Mouse (Mus musculus) heart, postnatal 25 days (tissue): ENCODE results near the gene Lancl2. TPM values are rescaled to one million over a fixed set of nuclear protein-coding genes. Genes with fewer than 3 reads are reported as not detected.

Source experiments
- DNase-seq: peaks from one replicate; pipeline ENCODE4 v3.0.0; 2022; ENCODE audit warnings: low spot score
- intact Hi-C: fragments of 180-260 bp; cut with DNase I; formaldehyde crosslinking; loops from one replicate; pipeline ENCODE4 v1.15.1; 2025
- total RNA-seq, 2 experiments: library from RNA; stranded (reverse); gene quantifications; 2 replicates each; pipeline ENCODE4 v1.2.3; 2021

Lancl2 gene
- total RNA-seq, 2 experiments from 2014 or later, result 11.8 to 13.9 TPM

GRCm38 (mm10) chr6:57765095-57765878 is 62.9 kb downstream of the Lancl2 start:
- intact Hi-C loops, result no loop called here
- DNase-seq, result no peak

- no peak for DNase-seq
- intact Hi-C loops, result no loop called here
Measured at GRCm38 (mm10) chr6:57766287-57766686, 63.9 kb downstream of the Lancl2 start.

DNA sequence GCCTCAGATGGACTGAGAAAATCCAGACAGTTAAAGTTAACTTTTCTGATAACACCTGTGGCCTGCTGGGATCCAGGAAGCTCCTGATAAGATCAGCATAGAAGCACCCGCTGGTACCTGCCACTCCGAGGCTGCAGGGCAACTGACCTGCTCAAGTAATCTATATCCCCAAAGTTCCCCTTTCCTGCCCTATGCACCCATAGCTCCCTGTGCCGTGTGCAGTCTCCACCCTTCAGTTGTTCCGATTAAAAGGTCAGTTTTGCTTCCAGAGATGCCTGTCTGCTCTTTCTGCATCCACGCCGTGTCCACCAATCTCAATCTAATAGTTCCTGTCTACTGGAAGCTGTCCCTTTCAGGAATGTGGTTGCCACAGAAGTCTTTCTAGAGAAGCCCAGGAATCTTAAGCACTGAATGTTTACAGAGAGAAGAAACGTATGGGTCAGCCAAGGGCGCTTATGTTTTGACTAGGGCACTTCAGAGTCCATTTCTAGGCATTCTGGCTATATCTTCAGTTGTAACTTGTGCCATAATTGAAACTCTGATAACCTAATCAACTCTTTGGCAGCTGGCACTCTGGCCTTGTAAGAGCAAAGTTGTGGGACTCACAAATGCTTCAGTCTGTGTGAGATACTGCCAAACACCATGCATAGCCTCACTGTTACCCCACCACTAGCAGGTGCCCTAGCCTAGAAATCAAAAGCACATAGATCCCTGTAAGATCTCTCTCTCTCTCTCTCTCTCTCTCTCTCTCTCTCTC is 65.0 kb downstream of the Lancl2 start:
- intact Hi-C loops, result no loop called here
- DNase-seq, result no peak

DNA sequence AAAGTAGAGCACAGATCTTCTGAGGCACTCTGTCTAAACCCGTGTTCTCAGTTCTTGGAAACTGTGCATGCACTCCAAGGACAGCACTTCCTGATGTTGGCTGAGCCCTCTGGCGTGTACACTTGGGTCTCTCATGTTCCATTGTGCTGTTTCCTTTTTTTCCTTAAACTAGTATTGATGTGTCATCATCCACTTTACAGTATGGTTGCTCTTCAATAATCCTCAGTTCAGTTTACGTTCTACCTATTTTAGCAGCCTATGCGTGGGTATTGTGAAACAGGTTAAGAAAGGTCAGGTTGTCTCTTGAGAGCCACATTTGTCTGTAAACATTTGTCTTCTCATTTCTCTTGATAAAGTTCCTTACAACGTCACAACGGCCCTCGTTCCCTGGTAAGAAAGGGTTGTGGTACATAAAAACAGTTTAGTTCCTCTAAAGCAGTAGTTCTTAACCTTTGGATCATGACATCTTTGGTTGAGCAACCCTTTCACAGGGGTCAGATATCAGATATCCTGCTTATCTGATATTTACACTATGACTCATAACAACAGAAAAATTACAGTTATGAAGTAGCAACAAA is 66.7 kb downstream of the Lancl2 start:
- intact Hi-C loops, result no loop called here

DNA sequence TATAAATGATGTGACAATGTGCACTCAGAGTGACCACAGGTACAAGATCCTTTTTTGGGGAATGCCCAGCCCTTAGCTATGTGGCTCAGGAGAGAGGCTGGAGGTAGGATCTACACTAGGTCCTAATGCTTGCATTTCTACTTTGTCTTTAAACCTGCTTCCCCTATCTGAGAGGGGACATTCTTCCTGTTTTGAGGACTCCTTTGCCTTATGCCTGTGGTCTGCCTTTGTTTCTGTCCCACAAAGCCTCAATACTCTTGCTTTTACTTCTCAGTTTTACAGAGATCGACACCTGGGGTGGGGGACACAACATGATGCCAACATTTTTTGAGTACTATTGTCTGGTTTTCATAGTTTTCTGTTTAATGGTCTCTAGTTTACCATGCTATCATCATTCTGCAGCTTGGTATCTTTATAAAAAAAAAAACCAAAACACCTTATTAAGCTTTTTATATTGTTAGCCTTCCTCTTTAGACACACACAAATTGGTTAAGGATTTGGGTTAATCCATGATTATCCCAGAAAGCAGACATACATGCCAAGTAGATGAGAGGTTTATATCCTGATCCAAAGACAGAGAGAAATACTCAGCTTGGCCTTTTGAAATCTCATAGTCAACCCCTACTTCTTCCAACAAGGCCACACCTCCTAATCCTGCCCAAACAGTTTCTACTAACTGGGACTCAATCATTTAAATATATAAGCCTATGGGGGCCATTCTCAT is 68.3 kb downstream of the Lancl2 start:
- no peak for DNase-seq

More for the DNA sequence above, 66.7 kb downstream of the Lancl2 start:
- DNase-seq, result no peak

GRCm38 (mm10) chr6:57773792-57774191 is 71.5 kb downstream of the Lancl2 start:
- no peak for DNase-seq
- intact Hi-C loops, result no loop called here

More for the DNA sequence above, 68.3 kb downstream of the Lancl2 start:
- intact Hi-C loops, result no loop called here

GRCm38 (mm10) chr6:57780359-57780758 is 78.0 kb downstream of the Lancl2 start:
- DNase-seq, result no peak
- intact Hi-C loops, result no loop called here

GRCm38 (mm10) chr6:57782658-57783057 is 80.3 kb downstream of the Lancl2 start:
- intact Hi-C loops, result no loop called here

DNA sequence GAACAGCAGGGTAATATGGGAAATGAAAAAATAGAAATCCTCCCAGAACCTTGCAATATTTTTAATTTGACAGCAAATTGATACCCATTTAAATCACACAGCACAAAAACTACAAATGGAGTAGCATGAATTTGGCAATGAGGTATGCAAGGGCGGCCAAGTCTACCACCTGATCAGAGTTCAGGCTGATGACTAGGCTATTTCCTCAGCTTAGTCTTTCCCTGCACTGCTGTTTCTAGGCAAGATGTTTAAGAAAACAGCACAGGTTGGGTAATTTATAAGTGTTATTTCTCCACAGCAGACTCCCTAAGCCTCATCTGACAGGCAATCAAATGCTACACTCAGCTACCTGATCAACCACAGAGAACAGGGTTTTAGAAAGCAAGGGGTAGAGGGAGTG is 81.9 kb downstream of the Lancl2 start:
- DNase-seq, result no peak
- intact Hi-C loops, result no loop called here

More at GRCm38 (mm10) chr6:57782658-57783057, 80.3 kb downstream of the Lancl2 start:
- DNase-seq, result no peak

DNA sequence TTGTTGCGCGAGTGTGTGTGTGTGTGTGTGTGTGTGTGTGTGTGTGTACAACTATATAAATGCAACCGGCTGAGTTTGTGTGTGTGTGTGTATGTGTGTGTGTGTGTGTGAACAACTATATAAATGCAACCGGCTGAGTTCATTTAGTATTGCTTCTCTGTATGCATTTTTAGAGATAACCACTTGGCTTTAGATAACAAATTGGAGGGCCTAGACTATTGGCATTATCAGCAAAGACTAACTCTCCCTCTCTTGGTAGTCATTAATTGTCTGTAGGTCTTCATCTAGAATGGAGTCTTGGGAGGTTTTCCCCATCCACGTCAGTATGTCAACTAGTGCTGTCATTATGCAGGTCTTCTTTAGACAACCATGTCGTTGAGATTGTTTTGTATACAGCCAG is 85.0 kb downstream of the Lancl2 start:
- DNase-seq, result no peak
- intact Hi-C loops, result no loop called here

Other genes with a start within 250 kb of the Lancl2 start
- gene Ppm1k, start 167.1 kb upstream of the Lancl2 start, total RNA-seq, result 10 to 100 TPM; 69.6 to 79.6 TPM
- gene Herc6, start 121.5 kb upstream of the Lancl2 start, total RNA-seq, result 1 to 10 TPM; 2.2 to 2.5 TPM
- 10 to 100 TPM; 24.0 to 25.3 TPM for gene Pyurf, start 10.5 kb upstream of the Lancl2 start, total RNA-seq
- 10 to 100 TPM; 21.5 to 21.8 TPM for gene Vopp1, start 122.6 kb downstream of the Lancl2 start, total RNA-seq
- gene Vmn1r21, start 147.8 kb downstream of the Lancl2 start, total RNA-seq, result not detected
- gene Vmn1r22, start 205.5 kb downstream of the Lancl2 start, total RNA-seq, result not detected
- gene Vmn1r23, start 224.3 kb downstream of the Lancl2 start, total RNA-seq, result not detected